Mouse (Mus musculus) brain, adult 2 months (tissue): ENCODE results near the gene Gm49387.
A peak's percentile ranks its signal among the peaks of the same experiment; 100 is the strongest.

Experiments used
- DNase-seq: peaks from one replicate; pipeline ENCODE4 v3.0.0; 2011; ENCODE audit warnings: low read depth, low spot score

Gene Gm49387

DNA sequence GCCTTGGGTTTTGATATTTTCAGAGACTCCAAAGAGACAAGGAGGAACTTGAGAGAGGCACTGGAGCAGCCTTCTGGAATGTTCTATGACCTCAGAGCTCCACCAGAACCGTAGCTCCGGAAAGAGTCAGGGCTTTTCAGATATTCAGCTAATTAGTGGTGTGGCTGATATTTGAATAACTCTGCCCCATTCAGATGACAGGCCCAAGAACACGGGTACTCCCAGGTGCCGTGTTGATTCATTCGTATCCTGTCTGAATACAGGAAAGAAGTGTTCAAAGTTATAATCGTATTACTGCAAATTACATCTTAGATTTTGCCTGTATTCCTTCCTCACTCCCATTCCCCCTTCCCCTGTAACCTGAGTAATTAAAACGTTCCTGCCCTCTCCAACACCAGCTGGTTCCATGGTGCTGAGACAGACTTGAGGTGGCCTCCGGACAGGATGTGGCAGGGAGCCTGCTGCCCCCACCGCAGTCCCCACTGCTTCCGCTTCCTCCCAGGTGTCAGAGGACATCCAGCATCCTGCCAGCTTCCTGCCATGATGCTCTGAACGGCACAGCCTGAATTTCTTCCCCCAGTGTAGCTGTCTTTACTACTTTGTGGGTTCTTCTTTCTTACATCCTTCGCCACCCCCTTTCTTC, 109.1 kb downstream of the Gm49387 start:
- no peak for DNase-seq

- DNase-seq, result no peak
Observed at GRCm38 (mm10) chr14:31530847-31531246, 109.8 kb downstream of the Gm49387 start.

DNA sequence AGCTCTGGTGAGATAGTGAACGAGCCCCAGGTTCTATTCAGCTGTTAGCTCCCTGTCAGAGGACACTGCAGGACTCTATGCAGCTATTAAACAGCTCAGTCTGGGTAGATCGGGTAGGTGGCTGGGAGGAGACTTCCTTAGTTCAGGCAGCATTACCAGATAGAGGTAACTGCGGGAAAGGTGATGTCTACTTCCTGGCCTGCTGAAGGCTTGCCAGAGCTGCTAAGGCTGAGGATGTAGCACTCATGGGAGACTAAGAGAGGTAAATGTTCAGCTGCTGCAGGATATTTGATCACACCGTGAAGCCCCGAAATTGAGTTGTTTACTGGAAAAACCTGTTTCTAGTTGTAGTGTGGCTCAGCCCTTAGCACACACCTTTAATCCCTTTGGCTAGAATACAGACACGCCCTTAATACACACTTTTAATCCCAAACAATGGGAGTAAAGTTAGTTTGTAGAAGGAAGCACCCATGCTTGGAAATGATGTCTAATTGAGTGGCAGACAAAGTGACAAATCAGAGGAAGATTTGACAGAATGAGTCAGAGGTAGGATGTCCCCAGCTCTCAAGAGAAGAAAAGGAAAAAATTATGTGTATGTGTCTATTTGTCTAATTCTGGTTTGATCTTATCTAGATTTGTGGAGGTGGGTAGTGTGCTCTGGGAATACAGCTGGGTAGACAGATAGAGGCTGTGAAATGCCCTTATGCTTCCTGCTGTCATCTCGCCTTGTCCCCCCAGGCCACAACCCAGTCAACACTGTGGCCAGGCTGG, 115.5 kb downstream of the Gm49387 start:
- no peak for DNase-seq

GRCm38 (mm10) chr14:31521318-31521717, 119.4 kb downstream of the Gm49387 start:
- DNase-seq, result no peak

DNA sequence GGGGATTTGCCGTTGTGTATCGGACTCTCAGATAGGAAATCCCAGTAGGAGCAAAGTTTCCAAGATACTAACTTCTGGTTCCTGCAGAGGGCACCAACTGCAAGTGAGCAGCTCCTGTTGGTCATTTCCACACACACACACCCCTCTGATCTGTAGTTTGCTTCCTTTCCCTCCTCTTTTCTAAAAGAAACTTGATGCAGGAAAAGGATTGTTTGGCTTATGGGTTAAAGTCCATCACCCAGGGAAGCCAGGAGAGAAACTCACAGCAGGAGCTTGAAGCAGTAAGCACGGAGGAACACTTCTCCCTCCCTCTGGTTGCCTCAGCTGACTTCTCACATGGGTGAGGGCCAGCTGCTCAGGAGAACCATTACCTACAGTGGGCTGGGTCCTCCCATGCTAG, 121.5 kb downstream of the Gm49387 start:
- DNase-seq, result peak; percentile 39

GRCm38 (mm10) chr14:31515895-31516294, 124.8 kb downstream of the Gm49387 start:
- no peak for DNase-seq

- peak; percentile 36 for DNase-seq
Observed at GRCm38 (mm10) chr14:31510322-31510721, 130.4 kb downstream of the Gm49387 start.

GRCm38 (mm10) chr14:31509911-31510310, 130.8 kb downstream of the Gm49387 start:
- DNase-seq, result peak; percentile 50

GRCm38 (mm10) chr14:31506456-31506855, 134.2 kb downstream of the Gm49387 start:
- DNase-seq, result peak; percentile 91

DNA sequence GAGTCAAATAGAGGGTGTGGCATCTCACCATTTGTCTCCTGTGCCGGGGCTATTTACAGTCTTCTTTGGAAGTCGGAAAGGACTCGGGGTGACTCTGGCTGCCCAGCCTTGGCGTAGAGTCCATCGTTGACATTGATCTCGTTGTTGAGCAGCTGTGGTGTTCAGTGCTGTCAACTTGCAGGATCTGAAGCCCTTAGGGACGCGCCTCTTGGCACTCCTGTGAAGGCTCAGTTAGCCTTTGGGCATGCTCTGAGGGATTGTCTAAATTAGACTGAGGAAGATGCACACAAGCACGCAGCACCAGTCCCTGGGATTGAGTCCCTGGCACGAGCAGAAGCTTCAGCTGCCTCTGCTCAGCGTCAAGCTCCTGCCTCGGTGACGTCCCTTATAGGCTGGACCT, 137.3 kb downstream of the Gm49387 start:
- no peak for DNase-seq
